Mouse (Mus musculus) gonadal fat pad, adult 2 months (tissue): Measurements from ENCODE around the gene Cdk2ap2. TPM values are rescaled to one million over a fixed set of nuclear protein-coding genes. Genes with fewer than 3 reads are reported as not detected.
"Not testable (repeated sequence)": the region's sequence is repeated elsewhere in the genome, so short reads cannot be mapped to it uniquely, and the experiment has no call there.

Experiments
- DNase-seq: peaks from one replicate; pipeline ENCODE4 v3.0.0-alpha.2; 2012; ENCODE audit warnings: low read depth
- polyA plus RNA-seq: library from polyadenylated mRNA; depleted of rRNA; stranded (reverse); fragments of >200 nt; gene quantifications from 2 replicates; pipeline ENCODE4 v1.2.3, GENCODE M21; 2012

Cdk2ap2 gene
- polyA plus RNA-seq, 1 experiment: 208 TPM

DNA sequence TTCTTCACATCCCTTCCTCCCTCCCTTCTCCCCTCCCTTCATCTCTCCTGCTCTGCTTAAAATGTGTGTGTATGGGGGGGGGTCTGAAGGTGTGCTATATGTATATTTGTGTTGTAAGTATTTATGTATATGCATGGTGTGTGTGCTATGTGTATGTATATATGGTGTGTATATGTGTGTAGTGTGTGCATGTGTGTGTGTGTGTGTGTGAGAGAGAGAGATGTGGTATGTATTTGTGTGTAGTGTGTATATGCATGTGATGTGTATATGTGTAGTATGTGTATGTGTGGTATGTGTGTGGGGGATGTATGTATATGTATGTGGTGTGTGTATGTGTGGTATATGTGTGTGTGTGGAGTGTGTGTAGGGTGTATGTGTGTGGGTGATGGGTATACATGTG, 30.1 kb upstream of the Cdk2ap2 start:
- DNase-seq: no peak

- not testable (repeated sequence) for DNase-seq
These were observed 28.7 kb upstream of the Cdk2ap2 start for GRCm38 (mm10) chr19:4068242-4068641.

- no peak for DNase-seq
These were observed 28.1 kb upstream of the Cdk2ap2 start for GRCm38 (mm10) chr19:4068717-4069410.

DNA sequence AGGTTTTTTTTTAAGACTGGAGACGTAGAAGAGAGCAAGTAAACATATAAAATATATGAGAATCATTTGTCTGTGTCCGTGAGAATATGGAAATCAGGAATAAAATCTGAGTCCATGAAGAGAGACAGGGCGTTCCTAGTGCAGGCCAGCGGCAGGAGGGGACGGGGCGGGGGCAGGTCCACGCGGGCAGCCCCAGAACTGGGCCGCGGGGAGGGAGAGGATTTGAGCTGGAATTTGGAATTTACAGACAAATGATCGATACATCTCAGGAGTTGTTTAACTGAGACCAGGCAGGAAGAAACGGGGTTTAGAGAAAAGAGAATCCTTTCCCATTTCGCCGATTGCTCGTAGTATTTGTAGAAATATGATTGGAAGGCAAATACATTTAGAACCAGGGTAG, 26.7 kb upstream of the Cdk2ap2 start:
- DNase-seq: no peak

GRCm38 (mm10) chr19:4070756-4071155, 26.2 kb upstream of the Cdk2ap2 start:
- no peak for DNase-seq

- DNase-seq: no peak
These were observed 25.6 kb upstream of the Cdk2ap2 start for GRCm38 (mm10) chr19:4071406-4071805.

DNA sequence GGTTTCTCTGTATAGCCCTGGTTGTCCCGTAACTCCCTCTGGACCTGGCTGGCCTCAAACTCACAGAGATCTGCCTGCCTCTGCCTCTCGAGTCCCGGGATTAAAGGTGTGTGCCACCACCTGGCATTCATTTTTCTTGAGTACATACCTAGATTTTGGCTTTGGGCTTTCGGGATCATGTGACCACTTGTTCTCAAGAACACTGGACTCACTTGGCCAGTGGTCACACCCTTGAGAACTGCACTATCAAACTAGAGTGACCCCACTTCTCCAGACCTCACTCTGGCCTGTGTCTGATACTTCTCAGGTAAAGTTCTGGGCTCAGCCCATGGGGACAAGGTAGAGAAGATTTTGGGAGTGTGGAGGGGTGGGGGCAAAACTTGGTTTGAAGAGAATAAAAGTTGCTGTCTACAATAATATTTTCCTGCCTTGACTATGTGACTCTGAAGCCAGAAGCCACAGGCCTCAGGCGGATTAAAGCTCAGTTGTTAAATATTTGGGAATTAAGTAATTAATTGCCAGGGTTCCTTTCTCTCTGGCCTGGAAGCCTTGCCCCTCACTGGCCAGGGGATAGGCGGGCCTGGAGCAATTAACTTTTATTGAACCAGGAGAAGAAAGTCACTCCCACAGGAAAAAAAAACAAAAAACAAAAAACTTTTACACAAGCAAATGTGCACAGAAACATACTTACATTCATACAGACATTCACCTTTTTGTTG, 24.1 kb upstream of the Cdk2ap2 start:
- no peak for DNase-seq

DNA sequence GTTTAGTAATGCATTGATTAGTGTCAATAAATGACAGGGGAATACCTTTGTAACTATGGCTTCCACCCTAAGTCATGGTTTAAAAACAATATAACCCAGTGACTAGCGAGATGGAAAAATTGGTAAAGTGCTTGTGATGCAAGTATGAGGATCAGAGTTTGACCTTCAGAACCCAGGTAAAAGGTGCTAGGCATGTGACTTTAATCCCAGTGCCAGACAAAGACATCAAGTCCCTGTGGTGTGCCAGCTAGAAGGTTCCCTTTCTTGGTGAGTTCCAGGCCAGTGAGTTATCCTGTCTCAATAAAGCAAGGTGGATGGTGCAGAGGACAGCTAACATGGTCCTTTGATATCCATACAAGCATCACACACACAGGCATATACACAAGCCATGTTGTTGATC, 21.5 kb upstream of the Cdk2ap2 start:
- no peak for DNase-seq

GRCm38 (mm10) chr19:4079594-4079993, 17.4 kb upstream of the Cdk2ap2 start:
- no peak for DNase-seq

DNA sequence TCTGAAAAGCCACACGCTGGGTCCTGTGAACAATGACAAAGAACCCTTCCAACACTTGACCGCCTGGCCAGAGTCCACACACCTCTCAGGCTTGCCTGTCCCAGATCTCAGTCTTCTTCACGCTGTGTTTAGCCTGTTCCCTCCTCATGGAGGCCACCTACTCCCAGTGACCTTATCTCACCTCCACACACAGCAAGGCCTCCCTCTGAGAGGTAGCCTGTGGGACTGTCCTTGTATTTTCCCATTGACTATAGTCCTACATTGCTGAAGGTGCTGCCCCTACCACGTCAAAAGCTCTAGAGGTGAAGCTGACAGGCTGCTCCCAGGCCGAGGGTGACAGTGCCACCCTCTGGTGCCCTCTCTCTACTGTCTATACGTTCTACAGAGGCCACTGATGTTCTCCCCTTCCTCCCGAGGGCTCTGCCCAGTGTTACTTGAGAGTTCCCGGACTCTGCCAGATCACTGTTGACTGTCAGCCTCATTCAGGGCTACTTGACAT, 16.4 kb upstream of the Cdk2ap2 start:
- no peak for DNase-seq

DNA sequence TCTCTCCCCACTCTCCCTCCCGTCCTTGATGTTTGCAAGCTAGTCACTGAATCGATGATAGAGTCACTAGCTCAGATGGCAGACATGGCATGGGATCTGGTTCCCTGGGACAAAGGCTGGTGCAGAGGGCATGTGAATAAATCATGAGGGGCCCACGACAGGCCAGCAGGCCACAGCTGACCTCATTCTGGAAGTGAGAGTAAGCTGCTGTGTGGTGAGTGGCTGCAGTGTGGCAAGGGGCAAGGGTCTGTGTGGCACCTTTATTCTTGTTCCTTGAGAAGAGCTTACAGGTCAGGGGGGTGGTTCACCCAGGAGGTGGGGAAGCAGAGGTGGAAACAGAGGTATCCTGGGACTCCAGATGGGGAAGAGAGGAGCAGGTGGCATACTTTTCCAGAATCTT, 15.6 kb upstream of the Cdk2ap2 start, which contains the start of gene Cabp2:
Cabp2 (plus strand) TSS at position 185 of the 400 bp plus-strand sequence.
- no peak for DNase-seq

DNA sequence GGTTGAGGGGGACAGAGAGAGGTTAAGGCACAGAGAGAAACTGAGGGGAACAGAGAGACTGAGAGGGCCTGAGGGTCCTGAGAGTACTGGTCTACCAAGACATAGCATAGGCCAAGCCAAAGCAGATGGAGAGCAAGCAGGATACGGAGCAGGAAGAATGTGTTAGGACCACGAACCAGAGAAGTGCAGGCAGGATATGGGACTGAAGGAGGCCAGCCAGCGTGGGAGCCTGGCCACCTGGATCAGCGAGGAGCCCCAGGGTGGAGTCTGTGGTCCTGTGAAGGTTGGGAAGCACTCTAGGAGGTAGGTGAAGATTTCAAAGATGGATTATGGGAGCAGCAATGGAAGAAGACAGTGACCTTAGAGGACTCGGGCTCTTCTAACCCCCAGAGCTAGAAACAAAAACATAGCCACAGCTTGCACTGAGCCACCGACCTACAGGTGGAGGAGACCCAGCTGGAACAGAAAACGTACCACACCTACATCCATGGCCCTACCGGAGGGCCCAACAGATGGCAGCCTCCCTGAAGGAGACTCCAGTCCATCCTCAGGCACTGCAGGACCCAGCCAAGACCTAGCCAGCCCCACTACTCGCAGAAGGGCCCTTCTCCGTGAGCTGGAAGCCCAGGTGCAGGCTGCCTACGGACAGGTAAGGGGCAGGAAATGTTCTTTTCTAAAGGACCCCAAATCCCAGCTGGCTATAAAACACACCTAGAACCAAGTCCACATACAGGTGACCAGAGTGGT, 14.6 kb upstream of the Cdk2ap2 start:
- DNase-seq: no peak

DNA sequence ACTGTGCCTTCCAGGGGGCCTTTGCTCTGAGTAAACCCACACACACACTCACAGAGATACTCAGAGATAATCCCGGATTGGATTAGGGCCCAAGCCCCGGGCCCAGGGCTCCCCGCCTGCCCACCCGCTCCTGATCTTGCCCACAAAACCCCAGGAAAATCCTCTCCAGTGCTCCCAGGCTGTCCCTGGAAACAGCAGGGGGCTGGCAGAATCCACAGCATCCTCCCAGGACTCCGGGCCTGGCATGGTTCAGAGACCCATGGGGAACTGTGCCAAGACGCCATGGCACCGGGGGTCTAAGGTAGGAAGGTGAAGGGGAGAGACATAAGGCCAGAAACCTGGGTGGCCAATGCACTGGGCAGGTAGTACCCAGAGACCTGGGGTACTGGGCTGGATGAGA, 13.7 kb upstream of the Cdk2ap2 start:
- DNase-seq: no peak

DNA sequence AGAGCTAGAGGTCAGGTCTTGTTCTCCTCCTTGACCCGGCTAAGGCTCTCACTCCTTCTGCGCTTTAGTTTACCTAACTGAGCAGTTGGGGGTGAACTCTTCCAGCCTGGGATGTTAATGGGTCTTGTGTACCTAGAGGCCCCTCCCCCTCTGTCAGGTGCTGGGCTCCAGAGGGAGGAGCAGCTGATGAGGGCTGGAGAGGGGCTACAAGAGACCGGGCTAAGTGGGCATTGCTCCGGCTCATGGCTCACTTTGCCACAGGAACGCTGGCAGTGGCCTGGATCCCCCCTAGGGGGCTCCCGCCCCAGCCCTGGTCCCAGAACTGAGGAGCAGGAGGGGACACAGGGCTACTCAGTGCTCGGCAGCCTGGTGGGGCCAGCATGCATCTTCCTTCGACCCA, 13.2 kb upstream of the Cdk2ap2 start:
- DNase-seq: no peak

GRCm38 (mm10) chr19:4084984-4085383, 12.0 kb upstream of the Cdk2ap2 start:
- no peak for DNase-seq

DNA sequence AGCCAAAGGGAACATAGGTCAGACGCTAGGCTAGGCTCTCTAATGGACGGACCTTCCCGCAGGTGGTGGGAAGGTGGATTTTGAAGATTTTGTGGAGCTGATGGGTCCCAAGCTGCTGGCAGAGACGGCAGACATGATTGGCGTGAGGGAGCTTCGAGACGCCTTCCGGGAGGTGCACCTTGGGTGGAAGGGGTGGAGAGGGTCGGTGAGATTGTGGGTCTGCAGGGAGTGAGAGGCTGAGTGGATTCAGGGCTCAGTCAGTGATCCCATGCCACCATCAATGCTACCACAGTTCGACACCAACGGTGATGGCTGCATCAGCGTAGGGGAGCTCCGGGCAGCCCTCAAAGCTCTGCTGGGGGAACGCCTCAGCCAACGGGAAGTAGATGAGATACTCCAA, 10.8 kb upstream of the Cdk2ap2 start:
- no peak for DNase-seq

DNA sequence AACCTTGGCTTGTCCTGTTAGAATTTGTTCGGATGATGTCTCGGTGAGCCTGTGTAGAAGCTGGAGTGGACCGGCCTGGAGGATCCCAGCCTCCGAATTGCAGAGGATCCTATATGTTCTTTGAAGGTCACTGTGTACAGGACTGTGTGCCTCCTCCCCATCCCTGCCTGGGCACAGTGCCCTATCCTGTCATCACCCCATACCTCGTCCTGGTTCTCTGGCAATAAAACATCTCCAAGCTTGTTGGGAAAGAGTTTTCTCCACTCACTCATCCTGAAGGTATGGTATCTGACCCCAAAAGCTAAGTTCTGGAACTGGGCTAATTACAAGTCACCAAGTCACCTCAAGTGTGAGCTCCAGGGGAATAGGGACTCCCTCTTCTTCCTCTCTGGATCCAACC, 9.9 kb upstream of the Cdk2ap2 start:
- no peak for DNase-seq

GRCm38 (mm10) chr19:4088146-4088545, 8.8 kb upstream of the Cdk2ap2 start:
- no peak for DNase-seq

DNA sequence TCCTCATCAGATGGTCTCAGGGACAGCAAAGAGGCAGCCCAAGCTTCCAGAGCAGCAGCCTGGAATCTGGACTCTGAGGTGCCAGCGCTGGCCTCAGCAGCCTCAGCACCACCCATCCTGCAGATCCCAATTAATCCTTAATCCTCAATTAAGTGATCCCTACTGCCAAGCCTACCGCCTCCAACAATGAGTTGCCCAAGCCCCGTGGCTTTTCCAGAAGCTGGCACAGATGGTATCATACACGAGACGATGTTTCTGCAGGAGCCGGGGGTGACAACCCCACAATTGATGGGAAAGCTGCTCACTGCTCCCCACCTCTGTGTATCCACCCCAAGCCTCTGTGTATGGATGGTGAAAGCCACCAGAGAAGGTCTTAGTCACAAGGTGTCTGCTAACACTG, 7.9 kb upstream of the Cdk2ap2 start:
- DNase-seq: no peak

DNA sequence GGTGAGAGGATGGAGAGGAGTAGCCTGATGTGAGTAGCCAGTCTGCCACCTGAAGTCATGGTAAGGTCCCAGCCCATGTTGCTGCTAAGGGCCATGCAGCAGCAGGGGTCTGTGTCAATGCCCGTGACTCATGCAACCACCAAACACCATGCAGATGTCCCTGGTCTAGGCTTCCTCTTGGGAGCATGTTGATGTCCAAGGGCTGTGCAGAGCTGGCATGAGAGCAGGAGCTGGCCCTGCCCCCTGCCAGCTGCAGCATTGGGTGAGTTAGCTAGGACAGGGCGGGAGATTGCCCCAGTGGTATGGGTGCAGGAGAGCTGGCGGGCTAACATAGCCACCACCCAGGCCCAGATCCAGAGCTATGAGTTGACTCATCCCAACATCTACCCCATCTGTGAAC, 6.5 kb upstream of the Cdk2ap2 start:
- DNase-seq: no peak

DNA sequence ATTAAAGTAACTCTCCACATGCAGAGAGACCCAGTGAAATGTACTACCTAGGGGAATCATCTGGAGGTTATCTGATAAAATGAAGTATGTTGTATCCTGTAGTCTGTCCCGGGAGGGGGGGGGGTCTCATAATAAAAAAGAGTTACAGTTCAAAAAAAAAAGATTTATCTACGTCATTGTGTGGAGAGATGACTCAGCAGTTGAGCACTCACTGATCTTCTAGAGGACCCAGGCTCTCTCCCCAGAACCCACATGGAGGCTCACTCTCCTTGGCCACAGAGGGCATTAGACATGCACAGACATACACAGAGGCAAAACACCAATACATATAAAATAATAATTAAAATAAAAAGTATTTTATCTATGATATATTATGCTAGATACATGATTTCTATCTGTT, 5.6 kb upstream of the Cdk2ap2 start:
- no peak for DNase-seq

- DNase-seq: no peak
These were observed 4.2 kb upstream of the Cdk2ap2 start for GRCm38 (mm10) chr19:4092750-4093149.

DNA sequence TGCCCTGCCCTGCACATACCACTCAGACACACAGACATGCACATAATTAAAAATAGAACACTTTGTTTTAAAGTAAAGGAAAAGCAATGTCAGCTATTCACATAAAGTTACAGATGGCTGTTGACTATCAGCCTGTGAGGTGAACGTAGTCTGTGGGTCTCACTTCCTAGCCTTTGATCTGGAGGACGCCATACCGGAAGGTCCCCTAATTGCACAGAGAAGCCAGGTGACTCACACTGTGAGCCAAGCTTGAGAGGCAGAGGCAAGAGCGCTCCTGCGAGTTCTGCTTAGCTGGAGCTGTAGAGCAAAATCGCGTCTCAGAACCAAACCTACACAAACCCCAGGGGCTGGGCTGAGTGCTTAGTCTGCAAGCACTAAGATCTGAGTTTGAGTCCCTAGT, 3.2 kb upstream of the Cdk2ap2 start:
- DNase-seq: no peak
